Mouse (Mus musculus): ENCODE measurements at regions not wholly inside any gene's neighbourhood (a gene's known extent, or its start where the extent isn't known, plus 50 kb on each side); places are given as distances from the start of the nearest gene placed in this dataset.
"Not testable (repeated sequence)": the region's sequence is repeated elsewhere in the genome, so short reads cannot be mapped to it uniquely, and the experiment has no call there.

GRCm38 (mm10) chr6:67631617-67632016, 96.0 kb upstream of the Tacstd2 start:
- H3K36me3 ChIP-seq (ENCODE audit: control insufficient read depth, insufficient read depth, low read length), result no peaks in the 10 kb centered on the region
- TF ChIP-seq POLR2A (IDR thresholded peaks at IDR 0.05; ENCODE audit: low read depth, low read length) (no peak), CTCF (conservative IDR thresholded peaks at IDR 0.05; ENCODE audit: insufficient read depth, insufficient read length, low read depth, low read length) (no peak)
- no peaks in the 10 kb centered on the region for H3K4me1 ChIP-seq (ENCODE audit: control insufficient read depth, insufficient read depth, low read length)
- no peak overlapping the region for H3K27ac ChIP-seq (ENCODE audit: insufficient read depth, low read depth, low read length)
- H3K27me3 ChIP-seq (replicated peaks; ENCODE audit: control insufficient read depth, insufficient read depth, low read length), result no peaks in the 10 kb centered on the region
- no peak overlapping the region for H3K4me3 ChIP-seq (ENCODE audit: insufficient read depth, low read depth, low read length)
- DNase-seq, result no peak

GRCm38 (mm10) chr6:67610402-67610801, 74.8 kb upstream of the Tacstd2 start:
- H3K4me1 ChIP-seq (ENCODE audit: control insufficient read depth, insufficient read depth, low read length), result no peaks in the 10 kb centered on the region
- 34% methylated on average over 1 of the region's 1 CpGs for WGBS
- no peaks in the 10 kb centered on the region for H3K36me3 ChIP-seq (ENCODE audit: control insufficient read depth, insufficient read depth, low read length)
- no peaks in the 10 kb centered on the region for H3K27me3 ChIP-seq (replicated peaks; ENCODE audit: control insufficient read depth, insufficient read depth, low read length)
- no peak overlapping the region for H3K27ac ChIP-seq (ENCODE audit: insufficient read depth, low read depth, low read length)
- TF ChIP-seq POLR2A (IDR thresholded peaks at IDR 0.05; ENCODE audit: low read depth, low read length) (no peak), CTCF (conservative IDR thresholded peaks at IDR 0.05; ENCODE audit: insufficient read depth, insufficient read length, low read depth, low read length) (no peak)
- no peak overlapping the region for H3K4me3 ChIP-seq (ENCODE audit: insufficient read depth, low read depth, low read length)
- DNase-seq, result no peak

- not testable (repeated sequence) for H3K27ac ChIP-seq (ENCODE audit: insufficient read depth, low read depth, low read length); DNase-seq; H3K4me3 ChIP-seq (ENCODE audit: insufficient read depth, low read depth, low read length); H3K4me1 ChIP-seq (ENCODE audit: control insufficient read depth, insufficient read depth, low read length); H3K27me3 ChIP-seq (replicated peaks; ENCODE audit: control insufficient read depth, insufficient read depth, low read length); H3K36me3 ChIP-seq (ENCODE audit: control insufficient read depth, insufficient read depth, low read length)
- 35% methylated on average over 1 of the region's 1 CpGs for WGBS
Measured at GRCm38 (mm10) chr6:67609461-67609860, 73.9 kb upstream of the Tacstd2 start.

Data from kidney, adult 2 months (tissue).